Mouse (Mus musculus) forebrain, embryonic 15.5 days (tissue): ENCODE data around the gene Ankrd10. TPM values are rescaled to one million over a fixed set of nuclear protein-coding genes. Genes with fewer than 3 reads are reported as not detected.
A peak's percentile ranks its signal among the peaks of the same experiment; 100 is the strongest.
"Not testable (repeated sequence)": the region's sequence is repeated elsewhere in the genome, so short reads cannot be mapped to it uniquely, and the experiment has no call there.

Source experiments
- ATAC-seq: fragments of 200-750 bp; cut with Nextera tagmentation; replicated peaks from 2 replicates; pipeline ENCODE4 v1.8.0; 2017; ENCODE audit warnings: mild to moderate bottlenecking, moderate TSS enrichment, moderate library complexity
- H3K27ac ChIP-seq: fragments of 300-500 bp; sonication (generic); replicated peaks from 2 replicates; pipeline ENCODE4 v1.5.1; 2015; ENCODE audit warnings: mild to moderate bottlenecking, inconsistent platforms
- H3K27me3 ChIP-seq: fragments of 300-500 bp; sonication (generic); 2 replicates; pipeline ENCODE4 v1.6.1; 2015; ENCODE audit warnings: inconsistent platforms
- H3K36me3 ChIP-seq: fragments of 300-500 bp; sonication (generic); 2 replicates; pipeline ENCODE4 v1.6.1; 2015; ENCODE audit warnings: mild to moderate bottlenecking, inconsistent platforms
- H3K4me1 ChIP-seq: fragments of 300-500 bp; sonication (generic); 2 replicates; pipeline ENCODE4 v1.6.1; 2015; ENCODE audit warnings: inconsistent platforms
- H3K4me2 ChIP-seq: fragments of 300-500 bp; sonication (generic); replicated peaks from 2 replicates; pipeline ENCODE4 v1.6.1; 2015; ENCODE audit warnings: mild to moderate bottlenecking, inconsistent platforms
- H3K4me3 ChIP-seq: fragments of 300-500 bp; sonication (generic); 2 replicates; pipeline ENCODE4 v1.5.1; 2015; ENCODE audit warnings: mild to moderate bottlenecking, inconsistent platforms
- H3K9ac ChIP-seq: fragments of 300-500 bp; sonication (generic); replicated peaks from 2 replicates; pipeline ENCODE4 v1.6.1; 2015; ENCODE audit warnings: mild to moderate bottlenecking, inconsistent platforms
- H3K9me3 ChIP-seq: fragments of 300-500 bp; sonication (generic); 2 replicates; pipeline ENCODE4 v1.6.1; 2016; ENCODE audit warnings: inconsistent platforms
- whole genome bisulfite sequencing: fragments of 180-500 bp; shearing (Covaris S2); methylation state at CpG from one replicate; pipeline ENCODE4 v1.1.7; 2015; ENCODE audit warnings: mixed read lengths; 5-methylcytosine and 5-hydroxymethylcytosine counted together
- microRNA-seq: library from miRNA; unstranded; fragments of <30 nt; microRNA quantifications from one replicate; pipeline ENCODE4, GENCODE M21; 2016
- polyA plus RNA-seq: library from polyadenylated mRNA; unstranded; fragments of >200 nt; fragmentation: Nextera tagmentation; extraction: Ambion mirVana; gene quantifications from 2 replicates; pipeline ENCODE4 v1.2.1, GENCODE M21; 2015

Gene Ankrd10
- polyA plus RNA-seq, 1 experiment from 2014 or later = 119 TPM

DNA sequence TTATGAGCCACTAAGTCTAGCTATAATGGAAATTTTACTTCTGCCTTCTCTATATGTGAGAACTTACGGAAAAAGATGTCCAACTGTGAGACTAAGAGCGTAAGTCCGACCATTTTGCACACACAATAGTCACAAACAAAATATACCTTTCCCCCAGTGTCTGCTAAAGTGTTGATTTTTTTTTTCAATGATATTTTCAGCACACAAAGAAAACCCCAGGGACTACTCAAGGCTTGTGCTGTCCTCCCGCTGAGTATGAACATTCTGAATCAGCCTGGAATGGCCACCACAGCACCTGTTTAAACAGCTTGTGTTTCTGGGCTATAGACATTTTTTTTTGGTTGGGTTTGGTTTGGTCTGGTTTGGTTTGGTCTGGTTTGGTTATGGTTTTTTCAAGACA is 64.8 kb downstream of the Ankrd10 start:
- Histone ChIP-seq H3K4me3 (no peak overlapping the region), H3K4me1 (no peaks in the 10 kb centered on the region), H3K4me2 (no peak overlapping the region), H3K9ac (no peak overlapping the region), H3K27me3 (no peaks in the 10 kb centered on the region), H3K27ac (no peak overlapping the region), H3K36me3 (peaks cover 12% of the 10 kb centered on the region; the same call in 1 of the 2 replicates), H3K9me3 (no peaks in the 10 kb centered on the region)
- 95% methylated on average over 4 of the region's 4 CpGs for WGBS
- ATAC-seq = no peak

DNA sequence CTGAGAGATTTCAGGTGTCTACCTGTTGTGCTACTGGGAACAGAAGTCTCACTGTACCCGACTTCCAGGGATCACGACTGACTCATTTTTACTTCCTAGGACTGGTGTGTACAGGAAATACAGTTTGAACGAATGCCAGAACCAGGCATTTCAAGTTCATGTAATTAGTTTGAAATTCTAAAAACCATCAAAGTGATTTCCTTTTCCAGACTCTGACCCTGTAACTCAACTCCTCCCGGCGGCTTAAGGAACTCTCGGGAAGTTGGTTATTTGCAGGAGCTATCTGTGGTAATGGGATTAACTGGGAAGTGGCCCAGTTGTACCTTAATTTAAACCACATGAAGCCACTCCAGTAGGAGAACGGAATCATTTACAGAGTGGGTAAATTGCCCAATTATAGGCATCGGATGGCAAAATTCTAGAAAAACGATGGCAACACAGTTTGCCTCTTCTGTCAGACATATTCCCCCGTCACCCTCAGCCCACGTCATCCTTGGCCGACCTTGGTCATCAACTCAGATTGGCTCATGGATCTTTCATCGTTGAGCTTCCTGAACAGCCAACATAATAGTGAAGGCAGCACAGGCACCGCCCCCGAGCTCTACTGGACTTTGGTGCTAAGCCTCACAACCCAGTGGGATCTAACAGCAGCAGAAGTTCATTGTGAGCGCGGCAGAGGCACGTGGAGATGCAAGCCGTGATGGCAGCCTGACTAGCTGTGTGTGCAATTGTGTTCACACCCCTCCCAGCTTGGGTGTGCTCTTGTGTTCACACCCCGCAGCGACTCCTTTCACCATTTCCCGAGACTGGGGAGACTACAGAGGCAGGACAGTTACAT is 66.1 kb downstream of the Ankrd10 start:
- H3K36me3 ChIP-seq = peaks cover 22% of the 10 kb centered on the region
- H3K4me2 ChIP-seq = no peak overlapping the region
- no peak overlapping the region for H3K9ac ChIP-seq
- no peaks in the 10 kb centered on the region for H3K4me1 ChIP-seq
- ATAC-seq = no peak
- H3K27ac ChIP-seq = no peak overlapping the region
- H3K9me3 ChIP-seq = no peaks in the 10 kb centered on the region
- 90% methylated on average over 22 of the region's 22 CpGs for WGBS
- H3K27me3 ChIP-seq = no peaks in the 10 kb centered on the region
- no peak overlapping the region for H3K4me3 ChIP-seq

DNA sequence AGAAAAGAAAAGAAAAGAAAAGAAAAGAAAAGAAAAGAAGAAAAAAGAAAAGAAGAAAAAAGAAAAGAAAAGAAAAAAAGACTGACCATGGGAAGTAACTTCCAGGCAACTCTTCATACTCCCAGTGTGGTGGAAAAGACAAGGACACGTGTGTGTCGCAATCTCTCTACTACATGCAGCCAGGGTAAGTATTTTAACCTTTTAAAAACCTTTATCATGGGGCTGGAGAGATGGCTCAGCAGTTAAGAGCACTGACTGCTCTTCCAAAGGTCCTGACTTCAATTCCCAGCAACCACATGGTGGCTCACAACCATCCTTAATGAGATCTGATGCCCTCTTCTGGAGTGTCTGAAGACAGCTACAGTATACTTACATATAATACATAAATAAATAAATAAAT is 67.4 kb downstream of the Ankrd10 start:
- not testable (repeated sequence) for ATAC-seq, H3K4me1 ChIP-seq, H3K27me3 ChIP-seq, H3K9me3 ChIP-seq, H3K4me3 ChIP-seq, H3K4me2 ChIP-seq, H3K9ac ChIP-seq, H3K27ac ChIP-seq
- 98% methylated on average over 2 of the region's 2 CpGs for WGBS
- peaks cover 34% of the 10 kb centered on the region for H3K36me3 ChIP-seq

DNA sequence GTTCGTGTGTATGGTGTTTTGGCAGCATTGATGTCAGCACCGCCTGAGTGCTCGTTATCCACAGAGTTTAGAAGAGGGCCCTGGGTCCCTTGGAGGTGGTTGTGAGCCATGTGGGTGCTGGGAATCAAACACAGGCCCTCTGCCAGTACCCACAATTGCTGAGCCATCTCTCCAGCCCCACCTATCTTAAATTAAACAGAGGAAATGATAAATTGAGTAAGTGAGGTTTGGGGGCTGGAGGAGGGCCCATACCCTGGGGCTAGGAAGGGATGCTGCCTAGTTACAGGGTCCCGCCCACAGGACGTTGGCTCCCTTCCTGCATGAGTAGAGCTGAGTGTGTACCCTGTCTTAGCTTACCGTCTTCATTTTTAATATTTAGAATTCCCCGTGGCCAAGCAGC is 70.8 kb downstream of the Ankrd10 start:
- Histone ChIP-seq H3K9me3 (no peaks in the 10 kb centered on the region), H3K4me3 (no peak overlapping the region), H3K27ac (no peak overlapping the region), H3K36me3 (peaks cover 47% of the 10 kb centered on the region), H3K9ac (no peak overlapping the region), H3K4me2 (no peak overlapping the region), H3K27me3 (no peaks in the 10 kb centered on the region), H3K4me1 (peaks cover 6% of the 10 kb centered on the region)
- 91% methylated on average over 7 of the region's 7 CpGs for WGBS
- ATAC-seq = no peak

DNA sequence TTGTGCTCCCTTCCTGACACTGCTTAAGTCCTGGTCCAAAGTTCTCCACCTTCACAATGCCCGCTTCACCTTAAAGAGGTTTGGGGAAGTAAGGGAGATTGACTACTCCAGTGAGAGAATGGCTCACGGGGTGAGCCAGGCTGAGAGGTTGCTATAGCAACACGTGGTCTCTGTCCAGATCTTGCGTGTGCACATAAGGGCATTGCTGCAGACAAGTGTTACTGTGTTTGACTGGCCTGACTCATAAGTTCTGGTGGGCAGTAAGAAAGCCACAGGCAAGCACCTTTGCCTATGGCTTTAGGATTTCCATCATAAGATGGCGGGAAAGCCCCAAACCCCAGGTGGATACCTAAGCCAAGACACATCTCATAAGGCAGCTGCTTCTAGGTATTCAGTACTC is 71.3 kb downstream of the Ankrd10 start:
- Histone ChIP-seq H3K27me3 (no peaks in the 10 kb centered on the region), H3K27ac (no peak overlapping the region), H3K9ac (no peak overlapping the region), H3K4me1 (peaks cover 11% of the 10 kb centered on the region), H3K4me2 (no peak overlapping the region), H3K9me3 (no peaks in the 10 kb centered on the region), H3K36me3 (peaks cover 47% of the 10 kb centered on the region), H3K4me3 (no peak overlapping the region)
- ATAC-seq = no peak
- WGBS = 85% methylated on average over 5 of the region's 5 CpGs

Small RNA genes lying within 50 kb of the gene (microRNA-seq; reads per million reads assigned to microRNA genes)
- gene Mir7238 = 4.4 reads per million, percentile 16 among the genes with 10 or more reads in this experiment

Other genes with a start within 250 kb of the Ankrd10 start
- 0.91 and 1.2 TPM in 2 replicates for gene Rab20, start 157.0 kb downstream of the Ankrd10 start, polyA plus RNA-seq
- 161 and 166 TPM in 2 replicates for gene Naxd, start 138.3 kb downstream of the Ankrd10 start, polyA plus RNA-seq
- 27.9 and 30.2 TPM in 2 replicates for gene Cars2, start 85.0 kb downstream of the Ankrd10 start, polyA plus RNA-seq
- gene Ing1, start 80.2 kb downstream of the Ankrd10 start, polyA plus RNA-seq = 55.5 and 56.2 TPM in 2 replicates
- gene 1700016D06Rik, start 65.3 kb upstream of the Ankrd10 start, polyA plus RNA-seq = 0.25 and 0.56 TPM in 2 replicates
- gene Arhgef7, start 92.0 kb upstream of the Ankrd10 start, polyA plus RNA-seq = 77.1 and 86.4 TPM in 2 replicates
- 0.59 and 1.4 TPM in 2 replicates for gene Tex29, start 204.7 kb upstream of the Ankrd10 start, polyA plus RNA-seq